ENCODE assay signal across 7 mouse cellular contexts in genomic region chr11:101230991-101231871, GRCm38 (mm10). TPM values are rescaled to one million over a fixed set of nuclear protein-coding genes. Genes with fewer than 3 reads are reported as not detected.
A peak's percentile ranks its signal among the peaks of the same experiment; 100 is the strongest.
DNase-seq lines count a peak whose midpoint lies in the region; ATAC-seq and TF ChIP-seq lines count a peak whose summit lies in the region.

No protein-coding gene starts in this region.

- H3K4me3 ChIP-seq in bone marrow macrophage, adult 2 months (ENCODE audit: insufficient read depth, low read length) = peak overlapping the region; percentile 56
- peak overlapping the region; percentile 17 for H3K4me3 ChIP-seq in intestine, embryonic 14.5 days (ENCODE audit: low read depth, low read length)
- peak overlapping the region; percentile 16 to 20; a peak in 2 of 4 replicates for H3K4me3 ChIP-seq in liver, embryonic 14.5 days (ENCODE audit: insufficient read depth in 1 of 2, low read depth in 2 of 2, low read length in 2 of 2)
- H3K4me3 ChIP-seq in neural tube, embryonic 12.5 days = no peak overlapping the region

- peak; percentile 26 for DNase-seq in NIH3T3 (ENCODE audit: low read depth)
- peak; percentile 92 for DNase-seq in gastrocnemius, postnatal 25 days
- DNase-seq in intestine, embryonic 14.5 days (ENCODE audit: low spot score) = no peak
- no peak for DNase-seq in liver, embryonic 14.5 days (ENCODE audit: low read depth in 3 of 3, low spot score in 3 of 3)

- 9% methylated on average over 18 of the region's 18 CpGs for WGBS in intestine, embryonic 14.5 days
- 4% methylated on average over 18 of the region's 18 CpGs for WGBS in liver, embryonic 14.5 days (ENCODE audit: insufficient replicate concordance)
- 7% methylated on average over 18 of the region's 18 CpGs for WGBS in neural tube, embryonic 12.5 days

- 0 out of 2 replicates have a peak, but pooled peaks have one; percentile 4 for ATAC-seq in intestine, embryonic 14.5 days (replicated peaks; ENCODE audit: low FRiP score, low TSS enrichment, low read depth)
- no peak for ATAC-seq in liver, embryonic 14.5 days (ENCODE audit: insufficient read depth)
- ATAC-seq in neural tube, embryonic 12.5 days (ENCODE audit: low FRiP score, low read depth) = no peak
- ATAC-seq in activated CD4-positive, CD25-positive, alpha-beta regulatory T cell, adult 4 months = no peak

- TF ChIP-seq EP300 in liver, embryonic 14.5 days (IDR thresholded peaks at IDR 0.05; ENCODE audit: low read depth) = no peak

- peak overlapping the region; percentile 80 for H3K27ac ChIP-seq in bone marrow macrophage, adult 2 months (ENCODE audit: insufficient read depth, low read depth, low read length)
- peak overlapping the region; percentile 95 for H3K27ac ChIP-seq in intestine, embryonic 14.5 days (ENCODE audit: low read depth)
- H3K27ac ChIP-seq in liver, embryonic 14.5 days = no peak overlapping the region; the same call in 1 of the 2 replicates
- H3K27ac ChIP-seq in neural tube, embryonic 12.5 days = peak overlapping the region; percentile 18; the same call in 1 of the 2 replicates

- H3K9ac ChIP-seq in intestine, embryonic 14.5 days (ENCODE audit: low read length) = peak overlapping the region; percentile 44
- no peak overlapping the region for H3K9ac ChIP-seq in liver, embryonic 14.5 days (replicated peaks)
- H3K9ac ChIP-seq in neural tube, embryonic 12.5 days = 0 out of 2 replicates have a peak overlapping the region, but pooled peaks have one; percentile 18

- no peaks in the 10 kb centered on the region for H3K9me3 ChIP-seq in intestine, embryonic 14.5 days (ENCODE audit: control insufficient read depth, low read length)
- no peaks in the 10 kb centered on the region for H3K9me3 ChIP-seq in liver, embryonic 14.5 days (ENCODE audit: control insufficient read depth, low read length)
- no peaks in the 10 kb centered on the region for H3K9me3 ChIP-seq in neural tube, embryonic 12.5 days

- no peaks in the 10 kb centered on the region for H3K27me3 ChIP-seq in intestine, embryonic 14.5 days (replicated peaks; ENCODE audit: control insufficient read depth, insufficient read depth, low read length)
- peaks cover 31% of the 10 kb centered on the region for H3K27me3 ChIP-seq in liver, embryonic 14.5 days (ENCODE audit: control insufficient read depth, insufficient read depth, low read length)
- no peaks in the 10 kb centered on the region for H3K27me3 ChIP-seq in neural tube, embryonic 12.5 days (replicated peaks)

- TF ChIP-seq CTCF in bone marrow macrophage, adult 2 months (IDR thresholded peaks at IDR 0.05; ENCODE audit: low read depth, low read length) = no peak
- no peak for TF ChIP-seq CTCF in liver, embryonic 14.5 days (IDR thresholded peaks at IDR 0.05; ENCODE audit: low read depth)

- peaks cover 19% of the 10 kb centered on the region for H3K4me1 ChIP-seq in bone marrow macrophage, adult 2 months (ENCODE audit: control insufficient read depth, insufficient read depth, low read length)
- H3K4me1 ChIP-seq in intestine, embryonic 14.5 days (replicated peaks; ENCODE audit: control insufficient read depth, insufficient read depth, low read length) = peaks cover 36% of the 10 kb centered on the region
- H3K4me1 ChIP-seq in liver, embryonic 14.5 days (replicated peaks; ENCODE audit: control insufficient read depth in 2 of 2, insufficient read depth in 2 of 2, low read length in 1 of 2) = peaks cover 0 to 23% of the 10 kb centered on the region in 2 experiments; a peak in 2 of 4 replicates
- peaks cover 9% of the 10 kb centered on the region; the same call in 1 of the 2 replicates for H3K4me1 ChIP-seq in neural tube, embryonic 12.5 days

- TF ChIP-seq POLR2A in bone marrow macrophage, adult 2 months (IDR thresholded peaks at IDR 0.05; ENCODE audit: borderline replicate concordance, low read depth, low read length) = no peak

- peak overlapping the region; percentile 54 for H3K4me2 ChIP-seq in intestine, embryonic 14.5 days (ENCODE audit: low read length)
- H3K4me2 ChIP-seq in liver, embryonic 14.5 days (ENCODE audit: low read depth) = peak overlapping the region; percentile 32
- H3K4me2 ChIP-seq in neural tube, embryonic 12.5 days (replicated peaks) = peak overlapping the region; percentile 40

- H3K36me3 ChIP-seq in intestine, embryonic 14.5 days (ENCODE audit: control insufficient read depth, insufficient read depth, low read length) = no peaks in the 10 kb centered on the region
- no peaks in the 10 kb centered on the region for H3K36me3 ChIP-seq in liver, embryonic 14.5 days (replicated peaks; ENCODE audit: control insufficient read depth, insufficient read depth, low read depth)
- no peaks in the 10 kb centered on the region for H3K36me3 ChIP-seq in neural tube, embryonic 12.5 days

RNA-seq across cellular contexts. Expression of gene Ezh1, which starts 5.0 kb away (rescaled TPM):
- 48.6 and 52.5 TPM in 2 replicates for polyA plus RNA-seq in bone marrow macrophage, adult 2 months (2012; ENCODE audit: insufficient read depth, insufficient read length, missing spikeins)
- total RNA-seq in gastrocnemius, postnatal 25 days (2021) = 10 to 100 TPM; 17.8 to 18.9 TPM
- polyA plus RNA-seq in intestine, embryonic 14.5 days (2014; fragmentation: Nextera tagmentation; extraction: Ambion mirVana) = 20.2 and 21.8 TPM in 2 replicates
- 6.8 and 8.8 TPM in 2 replicates for polyA plus RNA-seq in liver, embryonic 14.5 days (2012; rRNA removed)
- 7.9 and 8.1 TPM in 2 replicates for polyA plus RNA-seq in liver, embryonic 14.5 days (2014; fragmentation: Nextera tagmentation; extraction: Ambion mirVana)
- 14.1 and 14.3 TPM in 2 replicates for polyA plus RNA-seq in neural tube, embryonic 12.5 days (2016; fragmentation: Nextera tagmentation; extraction: Ambion mirVana)
- polyA plus RNA-seq in activated CD4-positive, CD25-positive, alpha-beta regulatory T cell, adult 4 months (2017; shearing (Covaris generic)) = 10 to 100 TPM; 48.1 to 52.2 TPM

RNA-seq across cellular contexts. Expression of gene Ramp2, which starts 14.6 kb away (rescaled TPM):
- polyA plus RNA-seq in bone marrow macrophage, adult 2 months (2012; ENCODE audit: insufficient read depth, insufficient read length, missing spikeins) = not detected in 2 replicates
- total RNA-seq in gastrocnemius, postnatal 25 days (2021) = 10 to 100 TPM; 31.8 to 51.8 TPM
- 113 and 122 TPM in 2 replicates for polyA plus RNA-seq in intestine, embryonic 14.5 days (2014; fragmentation: Nextera tagmentation; extraction: Ambion mirVana)
- polyA plus RNA-seq in liver, embryonic 14.5 days (2012; rRNA removed) = 15.1 and 17.5 TPM in 2 replicates
- polyA plus RNA-seq in liver, embryonic 14.5 days (2014; fragmentation: Nextera tagmentation; extraction: Ambion mirVana) = 19.0 and 19.2 TPM in 2 replicates
- 73.4 and 79.4 TPM in 2 replicates for polyA plus RNA-seq in neural tube, embryonic 12.5 days (2016; fragmentation: Nextera tagmentation; extraction: Ambion mirVana)
- not detected for polyA plus RNA-seq in activated CD4-positive, CD25-positive, alpha-beta regulatory T cell, adult 4 months (2017; shearing (Covaris generic))

RNA-seq across cellular contexts. Expression of gene Vps25, which starts 22.3 kb away (rescaled TPM):
- polyA plus RNA-seq in bone marrow macrophage, adult 2 months (2012; ENCODE audit: insufficient read depth, insufficient read length, missing spikeins) = 111 and 114 TPM in 2 replicates
- 10 to 100 TPM; 31.8 to 36.4 TPM for total RNA-seq in gastrocnemius, postnatal 25 days (2021)
- polyA plus RNA-seq in intestine, embryonic 14.5 days (2014; fragmentation: Nextera tagmentation; extraction: Ambion mirVana) = 143 and 150 TPM in 2 replicates
- 35.1 and 36.3 TPM in 2 replicates for polyA plus RNA-seq in liver, embryonic 14.5 days (2012; rRNA removed)
- 88.6 and 90.0 TPM in 2 replicates for polyA plus RNA-seq in liver, embryonic 14.5 days (2014; fragmentation: Nextera tagmentation; extraction: Ambion mirVana)
- 101 and 103 TPM in 2 replicates for polyA plus RNA-seq in neural tube, embryonic 12.5 days (2016; fragmentation: Nextera tagmentation; extraction: Ambion mirVana)
- 100 to 1,000 TPM; 122 to 153 TPM for polyA plus RNA-seq in activated CD4-positive, CD25-positive, alpha-beta regulatory T cell, adult 4 months (2017; shearing (Covaris generic))

RNA-seq across cellular contexts. Expression of gene Wnk4, which starts 29.1 kb away (rescaled TPM):
- polyA plus RNA-seq in bone marrow macrophage, adult 2 months (2012; ENCODE audit: insufficient read depth, insufficient read length, missing spikeins) = not detected in 2 replicates
- under 1 TPM in 1 of 2 experiments, not detected in 1; 0.48 TPM for total RNA-seq in gastrocnemius, postnatal 25 days (2021)
- polyA plus RNA-seq in intestine, embryonic 14.5 days (2014; fragmentation: Nextera tagmentation; extraction: Ambion mirVana) = 12.6 and 14.4 TPM in 2 replicates
- polyA plus RNA-seq in liver, embryonic 14.5 days (2012; rRNA removed) = 5.3 and 5.4 TPM in 2 replicates
- 6.4 and 6.9 TPM in 2 replicates for polyA plus RNA-seq in liver, embryonic 14.5 days (2014; fragmentation: Nextera tagmentation; extraction: Ambion mirVana)
- polyA plus RNA-seq in neural tube, embryonic 12.5 days (2016; fragmentation: Nextera tagmentation; extraction: Ambion mirVana) = 6.2 and 7.5 TPM in 2 replicates
- 1 to 10 TPM in 1 of 2 experiments, under 1 TPM in 1; 0.58 to 1.0 TPM for polyA plus RNA-seq in activated CD4-positive, CD25-positive, alpha-beta regulatory T cell, adult 4 months (2017; shearing (Covaris generic))

RNA-seq across cellular contexts. Expression of gene Cntd1, which starts 47.6 kb away (rescaled TPM):
- 1.0 and 1.6 TPM in 2 replicates for polyA plus RNA-seq in bone marrow macrophage, adult 2 months (2012; ENCODE audit: insufficient read depth, insufficient read length, missing spikeins)
- under 1 TPM; 0.21 to 0.28 TPM for total RNA-seq in gastrocnemius, postnatal 25 days (2021)
- 1.1 TPM in 2 replicates for polyA plus RNA-seq in intestine, embryonic 14.5 days (2014; fragmentation: Nextera tagmentation; extraction: Ambion mirVana)
- polyA plus RNA-seq in liver, embryonic 14.5 days (2012; rRNA removed) = 0.44 and 0.68 TPM in 2 replicates
- 0.44 and 0.72 TPM in 2 replicates for polyA plus RNA-seq in liver, embryonic 14.5 days (2014; fragmentation: Nextera tagmentation; extraction: Ambion mirVana)
- 1.1 and 1.3 TPM in 2 replicates for polyA plus RNA-seq in neural tube, embryonic 12.5 days (2016; fragmentation: Nextera tagmentation; extraction: Ambion mirVana)
- 1 to 10 TPM in 1 of 2 experiments, not detected in 1; 1.0 TPM for polyA plus RNA-seq in activated CD4-positive, CD25-positive, alpha-beta regulatory T cell, adult 4 months (2017; shearing (Covaris generic))

Comparison
In these comparisons a context has a peak if more than half of its experiments do, and no peak if none do; other contexts are left out.
1. DNase-seq: peak in NIH3T3 (single experiment) and gastrocnemius, postnatal 25 days (single experiment); none in intestine, embryonic 14.5 days (single experiment) and liver, embryonic 14.5 days (0 of 3).
2. RNA of gene Ramp2, which starts 14.6 kb away (polyA plus RNA-seq): 113 to 122 TPM in intestine, embryonic 14.5 days, 73.4 to 79.4 TPM in neural tube, embryonic 12.5 days and 15.1 to 19.2 TPM in liver, embryonic 14.5 days; not detected in bone marrow macrophage, adult 2 months and not detected in activated CD4-positive, CD25-positive, alpha-beta regulatory T cell, adult 4 months; every median in the first group is over 10 times any median in the second.
3. Peak in every context shown above with its lines, with median percentiles within 50 percentile points of each other: H3K4me2 ChIP-seq.